Mouse (Mus musculus) activated CD4-positive, CD25-positive, alpha-beta regulatory T cell, adult 9 weeks (primary cell): ENCODE measurements around the gene Olfr1249. TPM values are rescaled to one million over a fixed set of nuclear protein-coding genes. Genes with fewer than 3 reads are reported as not detected.

Experiments used
- polyA plus RNA-seq: library from polyadenylated mRNA; unstranded; fragments of 100-300 nt; shearing (Covaris generic); gene quantifications from one replicate; pipeline ENCODE4 v1.2.1, GENCODE M21; 2017

Olfr1249 gene
- polyA plus RNA-seq = not detected

DNA sequence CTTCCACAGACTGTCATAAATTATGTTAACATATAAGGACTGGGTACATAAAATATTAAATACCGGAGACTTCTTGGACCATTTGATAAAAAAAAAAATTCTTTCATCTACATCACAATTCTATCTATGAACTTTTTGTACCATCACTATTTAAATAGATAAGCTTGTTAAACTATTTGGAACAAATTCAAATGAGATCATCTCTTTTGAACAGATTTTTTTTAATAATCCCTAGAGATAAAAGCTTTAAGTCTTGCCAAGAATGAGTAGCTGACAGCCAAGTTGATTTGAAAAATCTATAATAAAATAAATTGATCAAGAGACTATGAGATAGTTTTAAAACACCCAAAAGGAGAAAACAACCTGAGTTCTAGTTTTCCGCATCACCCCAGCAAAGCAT, at the start of gene Olfr1249:
Olfr1249 (minus strand) TSS at position 101 of the 400 bp plus-strand sequence.

DNA sequence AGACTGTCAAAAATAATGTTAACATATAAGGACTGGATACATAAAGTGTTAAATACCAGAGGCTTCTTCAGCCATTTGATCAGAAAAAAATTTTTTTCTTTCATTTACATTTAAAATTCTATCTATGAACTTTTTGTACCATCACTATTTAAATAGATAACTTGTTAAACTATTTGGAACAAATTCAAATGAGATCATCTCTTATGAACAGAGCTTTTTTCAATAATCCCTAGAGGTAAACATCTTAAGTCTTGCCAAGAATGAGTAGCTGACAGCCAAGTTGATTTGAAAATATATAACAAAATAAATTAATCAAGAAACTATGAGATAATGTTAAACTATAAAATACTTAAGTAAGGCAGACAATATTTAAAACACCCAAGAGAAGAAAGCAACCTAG, 37.1 kb upstream of the Olfr1249 start, which contains the start of gene Olfr1251:
Olfr1251 (minus strand) TSS at position 101 of the 400 bp plus-strand sequence.

DNA sequence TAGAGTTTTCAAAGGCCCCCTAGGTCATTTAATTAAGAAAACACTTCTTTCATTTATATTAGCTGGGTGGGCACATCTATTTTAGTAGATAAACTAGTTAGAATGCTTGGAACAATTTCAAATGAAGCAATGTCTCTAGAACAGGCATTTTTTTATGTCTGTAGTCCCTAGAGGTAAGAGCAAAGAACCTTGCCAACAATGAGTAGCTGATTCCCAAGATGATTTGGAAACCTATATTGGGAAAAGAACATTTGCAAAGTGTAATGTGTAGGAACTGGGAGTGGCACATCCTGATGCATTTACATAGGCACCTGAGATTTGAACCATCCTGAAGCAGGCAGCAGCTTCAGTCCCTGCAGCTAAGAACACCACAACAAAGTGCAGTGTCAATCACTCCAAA, 26.6 kb upstream of the Olfr1249 start, which contains the start of gene Olfr1250:
Olfr1250 (minus strand) TSS at position 101 of the 400 bp plus-strand sequence.

DNA sequence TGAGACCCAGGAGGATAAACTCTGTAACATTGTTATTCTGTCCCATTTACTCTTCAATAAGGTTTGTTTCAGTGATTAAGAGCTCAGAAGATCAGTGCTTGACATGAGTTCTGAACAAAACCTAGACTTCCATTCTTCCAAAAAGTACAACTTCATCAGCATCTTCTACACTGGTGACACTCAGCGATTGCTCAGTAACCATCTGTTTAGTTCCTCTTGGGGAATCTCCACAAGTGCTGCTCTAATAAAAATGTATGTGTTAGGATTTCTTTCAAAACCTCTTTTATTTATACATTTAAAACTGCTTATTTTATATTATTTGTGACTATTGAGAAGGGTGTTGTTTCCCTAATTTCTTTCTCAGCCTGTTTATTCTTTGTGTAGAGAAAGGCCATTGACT, 16.6 kb downstream of the Olfr1249 start, which contains the start of gene Olfr1248:
Olfr1248 (minus strand) TSS at position 101 of the 400 bp plus-strand sequence.

DNA sequence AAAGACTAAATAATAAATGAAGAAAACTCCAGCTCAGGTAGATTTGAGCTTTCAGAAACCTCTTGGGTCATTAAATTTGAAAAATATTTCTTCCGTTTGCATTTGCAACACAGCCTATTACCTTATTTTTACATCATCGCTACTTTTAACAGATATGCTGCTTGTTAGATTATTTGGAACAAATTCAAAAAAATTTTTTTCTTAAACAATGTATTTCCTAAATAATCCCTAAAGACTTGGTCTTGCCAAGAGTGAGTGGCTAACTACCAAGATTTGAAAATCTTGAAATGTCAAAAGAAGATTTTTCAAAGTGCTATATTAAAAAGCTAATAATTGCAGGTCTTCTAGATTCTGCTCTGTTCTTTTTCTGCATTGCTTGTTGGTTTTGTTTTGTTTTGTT, 20.8 kb downstream of the Olfr1249 start, which contains the start of gene Olfr1247:
Olfr1247 (minus strand) TSS at position 101 of the 400 bp plus-strand sequence.

DNA sequence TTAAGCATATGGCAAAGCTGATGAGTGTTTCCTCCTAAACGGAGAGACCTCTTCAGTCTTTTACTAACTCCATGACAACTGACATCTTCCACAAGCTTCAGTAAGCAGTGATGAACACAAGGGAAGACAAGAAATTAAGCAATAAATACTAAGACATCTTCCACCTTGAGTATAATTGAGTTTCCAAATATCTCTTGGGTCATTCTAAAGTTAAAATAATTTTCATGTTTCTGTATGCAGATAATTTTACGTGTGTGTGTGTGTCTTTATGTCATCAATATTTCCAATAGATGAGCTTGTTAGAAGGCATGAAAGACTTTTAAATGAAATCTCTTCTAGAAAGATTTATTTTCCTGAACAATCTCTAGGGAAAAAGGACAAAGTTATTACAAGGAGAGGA, 41.7 kb downstream of the Olfr1249 start, which contains the start of gene Olfr1246:
Olfr1246 (minus strand) TSS at position 101 of the 400 bp plus-strand sequence.

Other genes with a start within 250 kb of the Olfr1249 start
- not detected for gene Olfr1238, start 225.3 kb downstream of the Olfr1249 start, polyA plus RNA-seq
- not detected for gene Olfr1239, start 214.6 kb downstream of the Olfr1249 start, polyA plus RNA-seq
- gene Olfr1240, start 192.0 kb downstream of the Olfr1249 start, polyA plus RNA-seq = not detected
- not detected for gene Olfr1241, start 147.9 kb downstream of the Olfr1249 start, polyA plus RNA-seq
- not detected for gene Olfr1242, start 136.6 kb downstream of the Olfr1249 start, polyA plus RNA-seq
- gene Olfr1243, start 103.5 kb downstream of the Olfr1249 start, polyA plus RNA-seq = not detected
- gene Olfr1245, start 56.5 kb downstream of the Olfr1249 start, polyA plus RNA-seq = not detected
- gene Olfr1246, start 41.8 kb downstream of the Olfr1249 start, polyA plus RNA-seq = not detected
- gene Olfr1247, start 20.9 kb downstream of the Olfr1249 start, polyA plus RNA-seq = not detected
- gene Olfr1248, start 16.7 kb downstream of the Olfr1249 start, polyA plus RNA-seq = not detected
- gene Olfr1250, start 26.5 kb upstream of the Olfr1249 start, polyA plus RNA-seq = not detected
- not detected for gene Olfr1251, start 37.0 kb upstream of the Olfr1249 start, polyA plus RNA-seq
- gene Olfr1252, start 90.0 kb upstream of the Olfr1249 start, polyA plus RNA-seq = not detected
- not detected for gene Olfr1253, start 122.1 kb upstream of the Olfr1249 start, polyA plus RNA-seq
- not detected for gene Olfr1254, start 158.6 kb upstream of the Olfr1249 start, polyA plus RNA-seq
- not detected for gene Olfr1255, start 177.1 kb upstream of the Olfr1249 start, polyA plus RNA-seq
- gene Olfr1256, start 206.6 kb upstream of the Olfr1249 start, polyA plus RNA-seq = not detected
- gene Olfr48, start 213.2 kb upstream of the Olfr1249 start, polyA plus RNA-seq = not detected
- gene Olfr1257, start 243.5 kb upstream of the Olfr1249 start, polyA plus RNA-seq = not detected